Mouse (Mus musculus): ENCODE data around the gene Tmcc2. TPM values are rescaled to one million over a fixed set of nuclear protein-coding genes. Genes with fewer than 3 reads are reported as not detected.

The Tmcc2 gene
- polyA plus RNA-seq, 1 experiment = 6.0 TPM

DNA sequence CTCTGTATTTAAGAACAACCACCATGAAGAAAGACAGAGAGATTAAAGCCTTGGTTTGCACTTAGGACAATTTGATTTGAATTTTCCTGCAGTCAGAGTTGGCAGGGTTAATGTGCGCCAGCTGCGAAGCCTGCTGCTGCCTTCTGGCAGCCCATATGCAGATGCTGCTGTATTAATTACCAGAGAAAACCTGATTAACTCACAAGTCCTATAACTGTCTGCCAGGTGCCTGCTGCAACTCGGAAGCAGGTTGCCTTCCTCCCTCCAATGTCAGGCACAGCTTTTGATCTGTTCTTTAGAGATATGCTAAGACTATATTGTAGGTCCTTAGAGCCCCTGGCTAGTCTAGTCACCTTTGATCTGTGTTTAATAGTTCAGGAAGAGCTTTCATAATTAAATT, 39.7 kb upstream of the Tmcc2 start:
- 27% methylated on average over 3 of the region's 3 CpGs for WGBS
- peaks cover 21% of the 10 kb centered on the region for H3K4me1 ChIP-seq (ENCODE audit: control insufficient read depth, insufficient read depth, low read length)

GRCm38 (mm10) chr1:132425600-132425999, 34.5 kb upstream of the Tmcc2 start:
- no peaks in the 10 kb centered on the region; the same call in 1 of the 2 replicates for H3K36me3 ChIP-seq (ENCODE audit: control insufficient read depth, insufficient read depth, low read length)

More for the DNA sequence above, 39.7 kb upstream of the Tmcc2 start:
- Histone ChIP-seq H3K27me3 (replicated peaks; ENCODE audit: control insufficient read depth, insufficient read depth, low read length) (no peaks in the 10 kb centered on the region), H3K4me3 (ENCODE audit: insufficient read depth, low read depth, low read length) (no peak overlapping the region), H3K27ac (ENCODE audit: insufficient read depth, low read depth, low read length) (no peak overlapping the region), H3K36me3 (ENCODE audit: control insufficient read depth, insufficient read depth, low read length) (no peaks in the 10 kb centered on the region)
- TF ChIP-seq CTCF (conservative IDR thresholded peaks at IDR 0.05; ENCODE audit: insufficient read depth, insufficient read length, low read depth, low read length) (no peak), POLR2A (IDR thresholded peaks at IDR 0.05; ENCODE audit: low read depth, low read length) (no peak)
- DNase-seq = no peak

DNA sequence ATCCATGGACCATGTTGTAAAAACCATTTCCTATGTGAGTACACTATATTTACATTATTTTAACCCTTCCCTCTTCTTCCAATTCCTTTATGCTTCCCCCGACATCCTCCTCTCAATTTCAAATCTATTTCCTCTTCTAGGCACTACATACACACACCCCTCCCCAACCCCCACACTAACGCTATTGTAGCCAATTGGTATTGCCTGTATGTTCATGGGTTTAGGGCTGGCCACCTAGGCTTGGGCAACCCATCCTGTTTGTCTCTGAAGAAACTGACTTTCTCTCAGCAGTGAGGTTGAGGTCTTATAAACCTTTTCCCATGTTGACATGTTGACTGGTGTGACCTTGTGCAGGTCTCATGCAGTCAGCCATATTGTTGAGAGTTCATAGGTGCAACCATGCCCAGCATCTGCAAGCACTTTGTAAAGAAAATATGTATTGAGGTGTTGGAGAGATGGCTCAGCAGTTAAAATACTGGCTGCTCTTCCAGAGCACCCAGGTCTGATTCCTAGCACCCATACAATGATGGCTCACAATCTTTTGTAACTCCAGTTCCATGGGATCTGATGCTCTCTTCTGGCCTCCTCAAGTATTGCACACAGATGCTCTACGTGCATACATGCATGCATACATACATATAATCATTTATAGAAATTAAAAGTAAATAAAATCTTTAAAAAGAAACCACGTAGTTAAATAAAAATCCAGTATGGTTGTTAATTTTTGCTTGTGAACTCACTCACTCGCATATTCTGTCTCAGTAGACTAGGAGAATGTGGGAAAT, 32.0 kb upstream of the Tmcc2 start:
- DNase-seq = no peak
- H3K4me3 ChIP-seq (ENCODE audit: insufficient read depth, low read depth, low read length) = no peak overlapping the region
- no peak overlapping the region for H3K27ac ChIP-seq (ENCODE audit: insufficient read depth, low read depth, low read length)
- H3K4me1 ChIP-seq (ENCODE audit: control insufficient read depth, insufficient read depth, low read length) = peaks cover 17% of the 10 kb centered on the region; the same call in 1 of the 2 replicates
- H3K27me3 ChIP-seq (replicated peaks; ENCODE audit: control insufficient read depth, insufficient read depth, low read length) = no peaks in the 10 kb centered on the region
- TF ChIP-seq CTCF (conservative IDR thresholded peaks at IDR 0.05; ENCODE audit: insufficient read depth, insufficient read length, low read depth, low read length) (no peak), POLR2A (IDR thresholded peaks at IDR 0.05; ENCODE audit: low read depth, low read length) (no peak)
- no peaks in the 10 kb centered on the region; the same call in 1 of the 2 replicates for H3K36me3 ChIP-seq (ENCODE audit: control insufficient read depth, insufficient read depth, low read length)
- WGBS = 92% methylated on average over 5 of the region's 5 CpGs

More at GRCm38 (mm10) chr1:132425600-132425999, 34.5 kb upstream of the Tmcc2 start:
- DNase-seq = no peak
- no peaks in the 10 kb centered on the region for H3K27me3 ChIP-seq (replicated peaks; ENCODE audit: control insufficient read depth, insufficient read depth, low read length)
- H3K4me3 ChIP-seq (ENCODE audit: insufficient read depth, low read depth, low read length) = no peak overlapping the region
- no peak overlapping the region for H3K27ac ChIP-seq (ENCODE audit: insufficient read depth, low read depth, low read length)
- peaks cover 18% of the 10 kb centered on the region for H3K4me1 ChIP-seq (ENCODE audit: control insufficient read depth, insufficient read depth, low read length)
- TF ChIP-seq CTCF (conservative IDR thresholded peaks at IDR 0.05; ENCODE audit: insufficient read depth, insufficient read length, low read depth, low read length) (no peak), POLR2A (IDR thresholded peaks at IDR 0.05; ENCODE audit: low read depth, low read length) (no peak)

GRCm38 (mm10) chr1:132420662-132421061, 29.6 kb upstream of the Tmcc2 start:
- TF ChIP-seq CTCF (conservative IDR thresholded peaks at IDR 0.05; ENCODE audit: insufficient read depth, insufficient read length, low read depth, low read length) (no peak), POLR2A (IDR thresholded peaks at IDR 0.05; ENCODE audit: low read depth, low read length) (no peak)
- Histone ChIP-seq H3K36me3 (ENCODE audit: control insufficient read depth, insufficient read depth, low read length) (no peaks in the 10 kb centered on the region; the same call in 1 of the 2 replicates), H3K27me3 (replicated peaks; ENCODE audit: control insufficient read depth, insufficient read depth, low read length) (no peaks in the 10 kb centered on the region), H3K4me1 (ENCODE audit: control insufficient read depth, insufficient read depth, low read length) (peaks cover 15% of the 10 kb centered on the region; the same call in 1 of the 2 replicates), H3K4me3 (ENCODE audit: insufficient read depth, low read depth, low read length) (no peak overlapping the region), H3K27ac (ENCODE audit: insufficient read depth, low read depth, low read length) (no peak overlapping the region)
- DNase-seq = no peak
- 77% methylated on average over 7 of the region's 7 CpGs for WGBS

- no peaks in the 10 kb centered on the region for H3K27me3 ChIP-seq (replicated peaks; ENCODE audit: control insufficient read depth, insufficient read depth, low read length)
- no peaks in the 10 kb centered on the region; the same call in 1 of the 2 replicates for H3K36me3 ChIP-seq (ENCODE audit: control insufficient read depth, insufficient read depth, low read length)
- no peak for TF ChIP-seq POLR2A (IDR thresholded peaks at IDR 0.05; ENCODE audit: low read depth, low read length)
- no peak for TF ChIP-seq CTCF (conservative IDR thresholded peaks at IDR 0.05; ENCODE audit: insufficient read depth, insufficient read length, low read depth, low read length)
- H3K27ac ChIP-seq (ENCODE audit: insufficient read depth, low read depth, low read length) = no peak overlapping the region
- 36% methylated on average over 2 of the region's 2 CpGs for WGBS
- H3K4me1 ChIP-seq (ENCODE audit: control insufficient read depth, insufficient read depth, low read length) = peaks cover 15% of the 10 kb centered on the region; the same call in 1 of the 2 replicates
- DNase-seq = no peak
- no peak overlapping the region for H3K4me3 ChIP-seq (ENCODE audit: insufficient read depth, low read depth, low read length)
Measured at GRCm38 (mm10) chr1:132420206-132420605, 29.1 kb upstream of the Tmcc2 start.

GRCm38 (mm10) chr1:132417319-132418251, 26.5 kb upstream of the Tmcc2 start, which contains the start of gene Dstyk:
Dstyk (plus strand) TSS chr1:132417555.
- under 1% methylated on average over 85 of the region's 85 CpGs for WGBS
- H3K4me3 ChIP-seq (ENCODE audit: insufficient read depth, low read depth, low read length) = peak within 1 kb of the TSS; percentile 80

More at GRCm38 (mm10) chr1:132417319-132418251, 26.5 kb upstream of the Tmcc2 start, which contains the start of gene Dstyk:
- peaks cover 15% of the 10 kb centered on the region; the same call in 1 of the 2 replicates for H3K4me1 ChIP-seq (ENCODE audit: control insufficient read depth, insufficient read depth, low read length)
- TF ChIP-seq CTCF (conservative IDR thresholded peaks at IDR 0.05; ENCODE audit: insufficient read depth, insufficient read length, low read depth, low read length) = peak; percentile 45
- TF ChIP-seq POLR2A (IDR thresholded peaks at IDR 0.05; ENCODE audit: low read depth, low read length) = peak; percentile 57
- peak within 1 kb of the TSS; percentile 70 for H3K27ac ChIP-seq (ENCODE audit: insufficient read depth, low read depth, low read length)
- peak; percentile 97 for DNase-seq
- no peaks in the 10 kb centered on the region for H3K27me3 ChIP-seq (replicated peaks; ENCODE audit: control insufficient read depth, insufficient read depth, low read length)
- H3K36me3 ChIP-seq (ENCODE audit: control insufficient read depth, insufficient read depth, low read length) = no peaks in the 10 kb centered on the region

All from kidney, adult 2 months (tissue).